Mouse (Mus musculus) olfactory bulb, adult 2 months (tissue): ENCODE results near the gene Tmem115. TPM values are rescaled to one million over a fixed set of nuclear protein-coding genes. Genes with fewer than 3 reads are reported as not detected.
A peak's percentile ranks its signal among the peaks of the same experiment; 100 is the strongest.

Source experiments
- H3K27ac ChIP-seq: fragments of 200-500 bp; 2 replicates; pipeline ENCODE4 v1.5.1; 2012; ENCODE audit warnings: low read depth, low read length; ENCODE audit not compliant: insufficient read depth
- H3K4me1 ChIP-seq: fragments of 200-500 bp; 2 replicates; pipeline ENCODE4 v1.6.1; 2012; ENCODE audit warnings: low read length; ENCODE audit not compliant: control insufficient read depth, insufficient read depth
- H3K4me3 ChIP-seq: fragments of 200-500 bp; 2 replicates; pipeline ENCODE4 v1.5.1; 2012; ENCODE audit warnings: mild to moderate bottlenecking, low read depth, low read length, moderate library complexity; ENCODE audit not compliant: insufficient read depth
- CTCF ChIP-seq: fragments of 200-500 bp; IDR thresholded peaks from 2 replicates; pipeline ENCODE4 v1.5.1; 2012; ENCODE audit warnings: low read depth, mild to moderate bottlenecking, low read length, moderate library complexity; ENCODE audit not compliant: insufficient read depth
- POLR2A ChIP-seq: fragments of 200-500 bp; IDR thresholded peaks from 2 replicates; pipeline ENCODE4 v1.6.1; 2012; ENCODE audit warnings: mild to moderate bottlenecking, low read depth, low read length, moderate library complexity; ENCODE audit not compliant: insufficient read depth
- WGBS: fragments of 180-500 bp; shearing (Covaris S2); methylation state at CpG from one replicate; pipeline ENCODE4 v1.1.7; 2018; 5-methylcytosine and 5-hydroxymethylcytosine counted together
- polyA plus RNA-seq: library from polyadenylated mRNA; stranded (reverse); fragments of >200 nt; gene quantifications from 2 replicates; pipeline ENCODE4 v1.2.4, GENCODE M21; 2012; ENCODE audit warnings: low replicate concordance; ENCODE audit not compliant: missing spikeins, insufficient read depth, insufficient read length

The Tmem115 gene
- polyA plus RNA-seq, 1 experiment: not detected

GRCm38 (mm10) chr9:107539940-107540339 is 6.2 kb downstream of the Tmem115 start:
- Histone ChIP-seq H3K4me1 (peaks cover 35% of the 10 kb centered on the region), H3K27ac (no peak overlapping the region), H3K4me3 (no peak overlapping the region)
- TF ChIP-seq CTCF: no peak
- TF ChIP-seq POLR2A: no peak
- 93% methylated on average over 8 of the region's 8 CpGs for WGBS

- peaks cover 36% of the 10 kb centered on the region for H3K4me1 ChIP-seq
- H3K27ac ChIP-seq: no peak overlapping the region
- WGBS: 67% methylated on average over 4 of the region's 4 CpGs
- no peak for TF ChIP-seq POLR2A
- TF ChIP-seq CTCF: no peak
- H3K4me3 ChIP-seq: no peak overlapping the region
Observed at GRCm38 (mm10) chr9:107540420-107540819, 6.7 kb downstream of the Tmem115 start.

GRCm38 (mm10) chr9:107541005-107541404 is 7.3 kb downstream of the Tmem115 start:
- 36% methylated on average over 10 of the region's 10 CpGs for WGBS
- no peak overlapping the region for H3K27ac ChIP-seq
- TF ChIP-seq POLR2A (no peak), CTCF (no peak)
- peaks cover 30% of the 10 kb centered on the region for H3K4me1 ChIP-seq
- no peak overlapping the region for H3K4me3 ChIP-seq

- Histone ChIP-seq H3K27ac (peak within 1 kb of the TSS; percentile 48; the same call in 1 of the 2 replicates), H3K4me1 (peaks cover 27% of the 10 kb centered on the region), H3K4me3 (peak within 1 kb of the TSS; percentile 68)
- no peak for TF ChIP-seq CTCF
- TF ChIP-seq POLR2A: peak; percentile 69; the same call in 1 of the 2 replicates
- WGBS: under 1% methylated on average over 46 of the region's 46 CpGs
Observed at GRCm38 (mm10) chr9:107541474-107542351, 8.0 kb downstream of the Tmem115 start, which contains the start of the genes Cyb561d2 and Nprl2. Gene Cyb561d2 (minus strand): TSS chr9:107542193. Gene Nprl2 (plus strand): TSS chr9:107542226.

GRCm38 (mm10) chr9:107542352-107542686 is 8.6 kb downstream of the Tmem115 start:
- Histone ChIP-seq H3K27ac (no peak overlapping the region), H3K4me1 (peaks cover 27% of the 10 kb centered on the region), H3K4me3 (peak overlapping the region; percentile 68)
- 0% methylated on average over 11 of the region's 11 CpGs for WGBS
- TF ChIP-seq POLR2A (no peak), CTCF (no peak)

GRCm38 (mm10) chr9:107542721-107543120 is 9.0 kb downstream of the Tmem115 start:
- peaks cover 29% of the 10 kb centered on the region for H3K4me1 ChIP-seq
- TF ChIP-seq CTCF (no peak), POLR2A (no peak)
- H3K27ac ChIP-seq: no peak overlapping the region
- 44% methylated on average over 8 of the region's 8 CpGs for whole genome bisulfite sequencing
- peak overlapping the region; percentile 68 for H3K4me3 ChIP-seq

- WGBS: 89% methylated on average over 11 of the region's 11 CpGs
- TF ChIP-seq POLR2A (no peak), CTCF (no peak)
- H3K4me1 ChIP-seq: peaks cover 31% of the 10 kb centered on the region
- no peak overlapping the region for H3K4me3 ChIP-seq
- no peak overlapping the region for H3K27ac ChIP-seq
Observed at GRCm38 (mm10) chr9:107543299-107543698, 9.6 kb downstream of the Tmem115 start.

- no peak overlapping the region for H3K27ac ChIP-seq
- no peak for TF ChIP-seq POLR2A
- no peak for TF ChIP-seq CTCF
- peaks cover 31% of the 10 kb centered on the region for H3K4me1 ChIP-seq
- 95% methylated on average over 17 of the region's 17 CpGs for WGBS
- no peak overlapping the region for H3K4me3 ChIP-seq
Observed at GRCm38 (mm10) chr9:107544196-107544700, 10.5 kb downstream of the Tmem115 start.

- TF ChIP-seq POLR2A (no peak), CTCF (no peak)
- no peak overlapping the region for H3K4me3 ChIP-seq
- 96% methylated on average over 12 of the region's 12 CpGs for WGBS
- peaks cover 31% of the 10 kb centered on the region for H3K4me1 ChIP-seq
- H3K27ac ChIP-seq: no peak overlapping the region
Observed at GRCm38 (mm10) chr9:107544729-107545128, 11.0 kb downstream of the Tmem115 start.
